Mouse (Mus musculus): Measurements from ENCODE around the gene Ppm1j.

Gene Ppm1j

GRCm38 (mm10) chr3:104783971-104784500 is 3.2 kb downstream of the Ppm1j start:
- DNase-seq (ENCODE audit: low spot score in 2 of 2): no peak

- no peak for DNase-seq (ENCODE audit: low spot score in 2 of 2)
Measured at GRCm38 (mm10) chr3:104785284-104785683, 4.4 kb downstream of the Ppm1j start.

- no peak for DNase-seq (ENCODE audit: low spot score in 2 of 2)
Measured at GRCm38 (mm10) chr3:104788075-104788474, 7.2 kb downstream of the Ppm1j start, which contains the start of gene Rhoc. Gene Rhoc (plus strand): TSS chr3:104788375.

- peak in 1 of 2 experiments; percentile 71 for DNase-seq (ENCODE audit: low spot score in 2 of 2)
Measured at GRCm38 (mm10) chr3:104788561-104789311, 7.9 kb downstream of the Ppm1j start.

GRCm38 (mm10) chr3:104789312-104789605 is 8.4 kb downstream of the Ppm1j start:
- DNase-seq (ENCODE audit: low spot score in 2 of 2): no peak

GRCm38 (mm10) chr3:104789822-104790221 is 9.0 kb downstream of the Ppm1j start:
- DNase-seq (ENCODE audit: low spot score in 2 of 2): no peak

GRCm38 (mm10) chr3:104790401-104790937 is 9.6 kb downstream of the Ppm1j start:
- DNase-seq (ENCODE audit: low spot score in 2 of 2): no peak

GRCm38 (mm10) chr3:104791017-104791416 is 10.2 kb downstream of the Ppm1j start:
- DNase-seq (ENCODE audit: low spot score in 2 of 2): no peak

GRCm38 (mm10) chr3:104791671-104792070 is 10.8 kb downstream of the Ppm1j start:
- DNase-seq (ENCODE audit: low spot score in 2 of 2): no peak

- DNase-seq (ENCODE audit: low spot score in 2 of 2): no peak
Measured at GRCm38 (mm10) chr3:104792360-104793270, 11.8 kb downstream of the Ppm1j start.

- peak; percentile 83 to 88 for DNase-seq (ENCODE audit: low spot score in 2 of 2)
Measured at GRCm38 (mm10) chr3:104793871-104794828, 13.3 kb downstream of the Ppm1j start.

- DNase-seq (ENCODE audit: low spot score in 2 of 2): no peak
Measured at GRCm38 (mm10) chr3:104794953-104795470, 14.2 kb downstream of the Ppm1j start.

- no peak for DNase-seq (ENCODE audit: low spot score in 2 of 2)
Measured at GRCm38 (mm10) chr3:104795661-104796340, 14.9 kb downstream of the Ppm1j start.

- DNase-seq (ENCODE audit: low spot score in 2 of 2): no peak
Measured at GRCm38 (mm10) chr3:104796430-104797082, 15.7 kb downstream of the Ppm1j start.

- no peak for DNase-seq (ENCODE audit: low spot score in 2 of 2)
Measured at GRCm38 (mm10) chr3:104800681-104801080, 19.8 kb downstream of the Ppm1j start.

- DNase-seq (ENCODE audit: low spot score in 2 of 2): no peak
Measured at GRCm38 (mm10) chr3:104801481-104801880, 20.6 kb downstream of the Ppm1j start.

- DNase-seq (ENCODE audit: low spot score in 2 of 2): no peak
Measured at GRCm38 (mm10) chr3:104804312-104804711, 23.5 kb downstream of the Ppm1j start.

GRCm38 (mm10) chr3:104805539-104805938 is 24.7 kb downstream of the Ppm1j start:
- no peak for DNase-seq (ENCODE audit: low spot score in 2 of 2)

- no peak for DNase-seq (ENCODE audit: low spot score in 2 of 2)
Measured at GRCm38 (mm10) chr3:104811752-104812151, 30.9 kb downstream of the Ppm1j start.

- DNase-seq (ENCODE audit: low spot score in 2 of 2): no peak
Measured at GRCm38 (mm10) chr3:104812254-104812653, 31.4 kb downstream of the Ppm1j start.
